25 mouse cellular contexts compared by ENCODE assay signal in genomic region chr2:130293009-130293408, GRCm38 (mm10). TPM values are rescaled to one million over a fixed set of nuclear protein-coding genes. Genes with fewer than 3 reads are reported as not detected.
DNase-seq lines count a peak whose midpoint lies in the region; ATAC-seq and TF ChIP-seq lines count a peak whose summit lies in the region.
"Had no signal": no experiment of that assay in that cellular context is flagged by ENCODE, and none has a peak within 500 bp of the region (broad histone marks: within the 10 kb centered on the region; RNA-seq: fewer than 3 reads in every experiment).

No protein-coding gene starts in this region.

- H3K4me1 ChIP-seq in hindbrain, embryonic 10.5 days (replicated peaks): peaks cover 52% of the 10 kb centered on the region
- H3K4me1 ChIP-seq in hindbrain, embryonic 14.5 days (replicated peaks; ENCODE audit: control insufficient read depth, insufficient read depth, low read length): peaks cover 19% of the 10 kb centered on the region
- H3K4me1 ChIP-seq in kidney, embryonic 15.5 days: peaks cover 55% of the 10 kb centered on the region
- H3K4me1 ChIP-seq in MEL (ENCODE audit: control insufficient read depth in 1 of 2, insufficient read depth in 2 of 2, low read length in 2 of 2): peaks cover 6 to 17% of the 10 kb centered on the region in 2 experiments; a peak in 3 of 4 replicates
- peaks cover 37% of the 10 kb centered on the region for H3K4me1 ChIP-seq in embryonic facial prominence, embryonic 12.5 days

- TF ChIP-seq RAD21 in MEL (IDR thresholded peaks at IDR 0.05; ENCODE audit: low read depth, low read length): no peak

- no peak overlapping the region for H3K27ac ChIP-seq in hindbrain, embryonic 10.5 days
- H3K27ac ChIP-seq in hindbrain, embryonic 14.5 days: no peak overlapping the region
- H3K27ac ChIP-seq in kidney, embryonic 15.5 days: peak overlapping the region; percentile 63; the same call in 1 of the 2 replicates
- peak overlapping the region; percentile 22; the same call in 1 of the 2 replicates for H3K27ac ChIP-seq in MEL (ENCODE audit: control insufficient read depth, low read depth, low read length)
- no peak overlapping the region for H3K27ac ChIP-seq in embryonic facial prominence, embryonic 12.5 days
- H3K27ac ChIP-seq: hindbrain, embryonic 15.5 days; kidney, postnatal 0 days; liver, embryonic 14.5 days; macrophage; stomach, embryonic 15.5 days had no signal

- peak; percentile 55 to 58; a peak in 3 of 4 replicates for TF ChIP-seq EP300 in MEL (IDR thresholded peaks at IDR 0.05; ENCODE audit: low read depth in 1 of 2, low read length in 2 of 2)

- intact Hi-C loops in left cerebral cortex, postnatal 10 days (cut with DNase I): loop anchor here (5.0 kb wide), 1 partner anchor 119 kb away; no protein-coding TSS in a partner anchor

- H3K9ac ChIP-seq in hindbrain, embryonic 14.5 days: no peak overlapping the region
- H3K9ac ChIP-seq in kidney, embryonic 15.5 days: no peak overlapping the region
- no peak overlapping the region for H3K9ac ChIP-seq in MEL (ENCODE audit: control insufficient read depth, low read depth, low read length, poor library complexity, severe bottlenecking)
- H3K9ac ChIP-seq in embryonic facial prominence, embryonic 12.5 days: no peak overlapping the region
- H3K9ac ChIP-seq: hindbrain, embryonic 15.5 days; liver, embryonic 14.5 days; stomach, embryonic 15.5 days had no signal

- H3K36me3 ChIP-seq in hindbrain, embryonic 10.5 days: peaks cover 4% of the 10 kb centered on the region; the same call in 1 of the 2 replicates
- no peaks in the 10 kb centered on the region for H3K36me3 ChIP-seq in hindbrain, embryonic 14.5 days (replicated peaks; ENCODE audit: control insufficient read depth, insufficient read depth)
- 0 out of 2 replicates have a peak, but pooled peaks cover under 1% of the 10 kb centered on the region for H3K36me3 ChIP-seq in kidney, embryonic 15.5 days
- peaks cover 0 to 9% of the 10 kb centered on the region in 2 experiments; a peak in 2 of 4 replicates for H3K36me3 ChIP-seq in MEL (ENCODE audit: control insufficient read depth in 1 of 2, insufficient read depth in 2 of 2, low read length in 2 of 2)
- no peaks in the 10 kb centered on the region for H3K36me3 ChIP-seq in embryonic facial prominence, embryonic 12.5 days
- H3K36me3 ChIP-seq: hindbrain, embryonic 15.5 days; stomach, embryonic 15.5 days had no signal

- peaks cover 51% of the 10 kb centered on the region for H3K27me3 ChIP-seq in hindbrain, embryonic 10.5 days (ENCODE audit: insufficient read depth, poor library complexity, severe bottlenecking)
- peaks cover 5% of the 10 kb centered on the region for H3K27me3 ChIP-seq in hindbrain, embryonic 14.5 days (ENCODE audit: control insufficient read depth, insufficient read depth, low read length)
- H3K27me3 ChIP-seq in kidney, embryonic 15.5 days: peaks cover 44% of the 10 kb centered on the region
- no peaks in the 10 kb centered on the region for H3K27me3 ChIP-seq in MEL (ENCODE audit: control insufficient read depth in 1 of 2, insufficient read depth in 2 of 2, low read length in 2 of 2)
- H3K27me3 ChIP-seq in embryonic facial prominence, embryonic 12.5 days: peaks cover 30% of the 10 kb centered on the region
- H3K27me3 ChIP-seq: hindbrain, embryonic 15.5 days had no signal

- no peak for TF ChIP-seq CTCF in MEL (IDR thresholded peaks at IDR 0.05 in 2 of 3, conservative IDR thresholded peaks at IDR 0.05 in 1 of 3; ENCODE audit: control insufficient read depth in 1 of 3, insufficient read depth in 1 of 3, low read depth in 2 of 3, low read length in 3 of 3, poor library complexity in 1 of 3, severe bottlenecking in 1 of 3)

- no peak for DNase-seq in hindbrain, embryonic 10.5 days (ENCODE audit: low spot score)
- no peak for DNase-seq in hindbrain, embryonic 14.5 days (ENCODE audit: low spot score)
- no peak for DNase-seq in kidney, postnatal 4 days
- no peak for DNase-seq in MEL (ENCODE audit: low read depth, low spot score)
- DNase-seq in Muller cell, postnatal 12 days (ENCODE audit: inconsistent ontology term): no peak
- DNase-seq in left cerebral cortex, postnatal 10 days (ENCODE audit: extremely low spot score in 1 of 2, low spot score in 2 of 2): no peak
- DNase-seq: adrenal gland, adult 2 months; cerebellum, adult 8-10 months; cerebellum, postnatal 25 days; layer of hippocampus, adult 9-11 months; liver; lung, adult 2 months; right cerebral cortex, postnatal 25 days had no signal

- no peaks in the 10 kb centered on the region for H3K79me2 ChIP-seq in MEL (ENCODE audit: control insufficient read depth, insufficient read depth, low read length, poor library complexity)

- TF ChIP-seq POLR2A in MEL (IDR thresholded peaks at IDR 0.05; ENCODE audit: control insufficient read depth in 1 of 2, insufficient read depth in 1 of 2, low read depth in 1 of 2, low read length in 2 of 2, poor library complexity in 1 of 2): no peak

- ATAC-seq in hindbrain, embryonic 14.5 days (ENCODE audit: low FRiP score): no peak
- no peak for ATAC-seq in kidney, embryonic 15.5 days (replicated peaks; ENCODE audit: low FRiP score)
- peak; percentile 12; the same call in 1 of the 2 replicates for ATAC-seq in embryonic facial prominence, embryonic 12.5 days (ENCODE audit: insufficient number of reproducible peaks, insufficient read depth, low FRiP score, low TSS enrichment)
- ATAC-seq: activated CD4-positive, CD25-positive, alpha-beta regulatory T cell, adult 4 months; CD4-positive, CD25-positive, alpha-beta regulatory T cell, adult 4 months; intestine, embryonic 16.5 days; midbrain, embryonic 16.5 days had no signal

- H3K9me3 ChIP-seq in hindbrain, embryonic 10.5 days: no peaks in the 10 kb centered on the region
- H3K9me3 ChIP-seq in hindbrain, embryonic 14.5 days (ENCODE audit: control insufficient read depth, low read length): no peaks in the 10 kb centered on the region
- no peaks in the 10 kb centered on the region for H3K9me3 ChIP-seq in kidney, embryonic 15.5 days (replicated peaks)
- H3K9me3 ChIP-seq in MEL (replicated peaks; ENCODE audit: insufficient read depth, low read length): no peaks in the 10 kb centered on the region
- no peaks in the 10 kb centered on the region for H3K9me3 ChIP-seq in embryonic facial prominence, embryonic 12.5 days
- H3K9me3 ChIP-seq: hindbrain, embryonic 15.5 days; stomach, embryonic 15.5 days had no signal

- no peak overlapping the region for H3K4me2 ChIP-seq in hindbrain, embryonic 14.5 days (replicated peaks)
- H3K4me2 ChIP-seq in kidney, embryonic 15.5 days: 0 out of 2 replicates have a peak overlapping the region, but pooled peaks have one; percentile 90
- peak overlapping the region; percentile 65; the same call in 1 of the 2 replicates for H3K4me2 ChIP-seq in embryonic facial prominence, embryonic 12.5 days (replicated peaks)

- peak overlapping the region; percentile 74; the same call in 1 of the 2 replicates for H3K4me3 ChIP-seq in hindbrain, embryonic 10.5 days
- H3K4me3 ChIP-seq in hindbrain, embryonic 14.5 days (replicated peaks; ENCODE audit: low read length): no peak overlapping the region
- no peak overlapping the region for H3K4me3 ChIP-seq in kidney, embryonic 15.5 days (replicated peaks)
- H3K4me3 ChIP-seq in MEL (ENCODE audit: control insufficient read depth in 1 of 2, insufficient read depth in 1 of 2, low read depth in 2 of 2, low read length in 2 of 2): no peak overlapping the region
- no peak overlapping the region for H3K4me3 ChIP-seq in embryonic facial prominence, embryonic 12.5 days
- H3K4me3 ChIP-seq: hindbrain, embryonic 15.5 days; stomach, embryonic 15.5 days had no signal

- WGBS in hindbrain, embryonic 10.5 days: 45% methylated on average over 3 of the region's 3 CpGs
- 59% methylated on average over 3 of the region's 3 CpGs for WGBS in hindbrain, embryonic 14.5 days
- 28% methylated on average over 3 of the region's 3 CpGs for WGBS in kidney, embryonic 15.5 days
- 67% methylated on average over 3 of the region's 3 CpGs for WGBS in embryonic facial prominence, embryonic 12.5 days

TF ChIP-seq in MEL, 35 proteins besides CTCF, POLR2A, EP300 and RAD21 (continues in another document):
- no peak for TF ChIP-seq ZC3H11A (IDR thresholded peaks at IDR 0.05; ENCODE audit: low read depth, low read length)
- TF ChIP-seq GATA1 (IDR thresholded peaks at IDR 0.05; ENCODE audit: low read depth, low read length): 0 out of 2 replicates have a peak, but pooled peaks have one; percentile 38

RNA-seq across cellular contexts. Expression of gene Ebf4, which starts 2.0 kb away (rescaled TPM):
- polyA plus RNA-seq in hindbrain, embryonic 10.5 days (2016; fragmentation: Nextera tagmentation; extraction: Ambion mirVana): 0.95 and 0.98 TPM in 2 replicates
- polyA plus RNA-seq in hindbrain, embryonic 14.5 days (2014; fragmentation: Nextera tagmentation; extraction: Ambion mirVana): 4.4 and 4.5 TPM in 2 replicates
- 2.1 and 2.8 TPM in 2 replicates for polyA plus RNA-seq in kidney, embryonic 15.5 days (2015; fragmentation: Nextera tagmentation; extraction: Ambion mirVana)
- total RNA-seq in MEL (2012; rRNA removed): 0.12 and 0.13 TPM in 2 replicates
- polyA plus RNA-seq in MEL (2012; ENCODE audit: insufficient read depth in 1 of 2, insufficient read length in 2 of 2, low read depth in 1 of 2, low replicate concordance in 2 of 2, missing spikeins in 1 of 2): under 1 TPM in 1 of 2 experiments, not detected in 1; 0.72 TPM
- polyA plus RNA-seq in embryonic facial prominence, embryonic 12.5 days (2016; fragmentation: Nextera tagmentation; extraction: Ambion mirVana): 4.4 and 4.6 TPM in 2 replicates
- total RNA-seq in left cerebral cortex, postnatal 10 days (2021): 10 to 100 TPM; 12.2 to 13.0 TPM
- total RNA-seq: neutrophil, adult 5-6 weeks had no signal
- polyA plus RNA-seq: activated CD4-positive, CD25-positive, alpha-beta regulatory T cell, adult 4 months; CD4-positive, CD25-positive, alpha-beta regulatory T cell, adult 4 months; macrophage had no signal

RNA-seq across cellular contexts. Expression of gene Idh3b, which starts 8.7 kb away (rescaled TPM):
- polyA plus RNA-seq in hindbrain, embryonic 10.5 days (2016; fragmentation: Nextera tagmentation; extraction: Ambion mirVana): 126 and 130 TPM in 2 replicates
- 184 and 194 TPM in 2 replicates for polyA plus RNA-seq in hindbrain, embryonic 14.5 days (2014; fragmentation: Nextera tagmentation; extraction: Ambion mirVana)
- polyA plus RNA-seq in kidney, embryonic 15.5 days (2015; fragmentation: Nextera tagmentation; extraction: Ambion mirVana): 188 and 191 TPM in 2 replicates
- total RNA-seq in MEL (2012; rRNA removed): 205 and 210 TPM in 2 replicates
- polyA plus RNA-seq in MEL (2012; ENCODE audit: insufficient read depth in 1 of 2, insufficient read length in 2 of 2, low read depth in 1 of 2, low replicate concordance in 2 of 2, missing spikeins in 1 of 2): 1,000 to 10,000 TPM in 1 of 2 experiments, 100 to 1,000 TPM in 1; 551 to 1,030 TPM
- polyA plus RNA-seq in embryonic facial prominence, embryonic 12.5 days (2016; fragmentation: Nextera tagmentation; extraction: Ambion mirVana): 137 and 145 TPM in 2 replicates
- 100 to 1,000 TPM; 210 to 228 TPM for total RNA-seq in left cerebral cortex, postnatal 10 days (2021)

RNA-seq across cellular contexts. Expression of gene Nop56, which starts 18.8 kb away (rescaled TPM):
- 297 and 412 TPM in 2 replicates for polyA plus RNA-seq in hindbrain, embryonic 10.5 days (2016; fragmentation: Nextera tagmentation; extraction: Ambion mirVana)
- polyA plus RNA-seq in hindbrain, embryonic 14.5 days (2014; fragmentation: Nextera tagmentation; extraction: Ambion mirVana): 220 and 244 TPM in 2 replicates
- polyA plus RNA-seq in kidney, embryonic 15.5 days (2015; fragmentation: Nextera tagmentation; extraction: Ambion mirVana): 317 and 325 TPM in 2 replicates
- total RNA-seq in MEL (2012; rRNA removed): 425 and 556 TPM in 2 replicates
- 1,000 to 10,000 TPM in 1 of 2 experiments, 100 to 1,000 TPM in 1; 594 to 1,867 TPM for polyA plus RNA-seq in MEL (2012; ENCODE audit: insufficient read depth in 1 of 2, insufficient read length in 2 of 2, low read depth in 1 of 2, low replicate concordance in 2 of 2, missing spikeins in 1 of 2)
- polyA plus RNA-seq in embryonic facial prominence, embryonic 12.5 days (2016; fragmentation: Nextera tagmentation; extraction: Ambion mirVana): 367 and 368 TPM in 2 replicates
- 100 to 1,000 TPM; 174 to 183 TPM for total RNA-seq in left cerebral cortex, postnatal 10 days (2021)

Comparison
In these comparisons a context has a peak if more than half of its experiments do, and no peak if none do; other contexts are left out.
1. H3K27ac ChIP-seq: peak in kidney, embryonic 15.5 days (single experiment) and MEL (single experiment); none in hindbrain, embryonic 10.5 days (single experiment), hindbrain, embryonic 14.5 days (single experiment) and embryonic facial prominence, embryonic 12.5 days (single experiment).